Mouse (Mus musculus) liver, adult 2 months (tissue): ENCODE measurements around the gene Rcan1. TPM values are rescaled to one million over a fixed set of nuclear protein-coding genes. Genes with fewer than 3 reads are reported as not detected.

ENCODE experiments used
- DNase-seq: peaks from one replicate; pipeline ENCODE4 v3.0.0-alpha.2; 2011; ENCODE audit warnings: low read depth, low spot score; ENCODE audit errors: extremely low read depth
- H3K27ac ChIP-seq: fragments of 200-500 bp; replicated peaks from 2 replicates; pipeline ENCODE4 v1.5.1; 2012; ENCODE audit warnings: low read depth, mild to moderate bottlenecking, control low read depth, inconsistent platforms, low read length; ENCODE audit not compliant: insufficient read depth
- H3K27me3 ChIP-seq: fragments of 200-500 bp; 2 replicates; pipeline ENCODE4 v1.6.1; 2012; ENCODE audit warnings: mild to moderate bottlenecking, moderate library complexity, low read length, inconsistent platforms; ENCODE audit not compliant: control insufficient read depth, insufficient read depth
- H3K36me3 ChIP-seq: fragments of 200-500 bp; 2 replicates; pipeline ENCODE4 v1.6.1; 2012; ENCODE audit warnings: low read length, inconsistent platforms; ENCODE audit not compliant: control insufficient read depth, insufficient read depth
- H3K4me1 ChIP-seq: fragments of 200-500 bp; 2 replicates; pipeline ENCODE4 v1.6.1; 2011; ENCODE audit warnings: low read length; ENCODE audit not compliant: control insufficient read depth, insufficient read depth
- H3K4me3 ChIP-seq: fragments of 200-500 bp; 2 replicates; pipeline ENCODE4 v1.5.1; 2011; ENCODE audit warnings: low read depth, mild to moderate bottlenecking, control low read depth, low read length, moderate library complexity; ENCODE audit not compliant: insufficient read depth
- H3K79me2 ChIP-seq: fragments of 200-500 bp; 2 replicates; pipeline ENCODE4 v1.6.1; 2012; ENCODE audit warnings: inconsistent platforms, mild to moderate bottlenecking, low read length, moderate library complexity; ENCODE audit not compliant: control insufficient read depth, insufficient read depth
- H3K9ac ChIP-seq: fragments of 200-500 bp; 2 replicates; pipeline ENCODE4 v1.6.1; 2012; ENCODE audit warnings: low read depth, mild to moderate bottlenecking, control low read depth, inconsistent platforms, low read length
- CTCF ChIP-seq: fragments of 200-500 bp; IDR thresholded peaks from 2 replicates; pipeline ENCODE4 v1.5.1; 2011; ENCODE audit warnings: low read depth, low read length, control low read depth
- POLR2A ChIP-seq: fragments of 200-500 bp; IDR thresholded peaks from 2 replicates; pipeline ENCODE4 v1.6.1; 2011; ENCODE audit warnings: low read length, control low read depth; ENCODE audit not compliant: insufficient read depth; ENCODE audit errors: extremely low read depth
- WGBS: fragments of 180-500 bp; shearing (Covaris S2); methylation state at CpG from one replicate; pipeline ENCODE4 v1.1.7; 2018; 5-methylcytosine and 5-hydroxymethylcytosine counted together
- polyA plus RNA-seq: library from polyadenylated mRNA; depleted of rRNA; stranded (reverse); fragments of >200 nt; gene quantifications from 2 replicates; pipeline ENCODE4 v1.2.3, GENCODE M21; 2012
- total RNA-seq: library from RNA; depleted of rRNA; stranded (reverse); fragments of >200 nt; gene quantifications from 2 replicates; pipeline ENCODE4 v1.2.3, GENCODE M21; 2014

The Rcan1 gene
- total and polyA plus RNA-seq, 2 experiments: 7.8 to 12.8 TPM

DNA sequence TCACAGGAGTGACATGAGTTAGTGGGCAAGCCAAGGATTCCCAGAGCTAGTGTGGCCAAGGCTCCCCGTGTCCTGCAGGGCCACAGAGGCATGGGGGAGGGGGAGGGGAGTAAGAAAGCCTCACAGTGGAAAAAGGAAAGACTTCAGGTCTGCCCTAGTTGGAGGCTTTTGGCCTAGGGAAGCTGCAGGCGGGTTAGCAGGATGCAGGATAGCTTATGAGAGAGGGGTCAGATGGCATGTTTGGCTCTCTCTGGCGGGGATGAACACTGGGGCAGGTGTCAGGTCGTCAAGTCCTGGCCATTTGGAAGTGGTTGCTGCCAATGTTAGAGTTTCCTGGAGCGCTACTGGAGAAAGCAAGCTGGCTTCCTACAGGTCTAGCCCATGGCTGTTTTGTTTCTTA is 99.0 kb downstream of the Rcan1 start:
- 52% methylated on average over 5 of the region's 5 CpGs for WGBS
- H3K4me1 ChIP-seq: no peaks in the 10 kb centered on the region
- H3K79me2 ChIP-seq: no peaks in the 10 kb centered on the region
- H3K36me3 ChIP-seq: no peaks in the 10 kb centered on the region
- no peak for DNase-seq
- H3K27ac ChIP-seq: no peak overlapping the region
- H3K9ac ChIP-seq: no peak overlapping the region
- no peaks in the 10 kb centered on the region for H3K27me3 ChIP-seq
- TF ChIP-seq POLR2A: no peak
- no peak for TF ChIP-seq CTCF
- no peak overlapping the region for H3K4me3 ChIP-seq

DNA sequence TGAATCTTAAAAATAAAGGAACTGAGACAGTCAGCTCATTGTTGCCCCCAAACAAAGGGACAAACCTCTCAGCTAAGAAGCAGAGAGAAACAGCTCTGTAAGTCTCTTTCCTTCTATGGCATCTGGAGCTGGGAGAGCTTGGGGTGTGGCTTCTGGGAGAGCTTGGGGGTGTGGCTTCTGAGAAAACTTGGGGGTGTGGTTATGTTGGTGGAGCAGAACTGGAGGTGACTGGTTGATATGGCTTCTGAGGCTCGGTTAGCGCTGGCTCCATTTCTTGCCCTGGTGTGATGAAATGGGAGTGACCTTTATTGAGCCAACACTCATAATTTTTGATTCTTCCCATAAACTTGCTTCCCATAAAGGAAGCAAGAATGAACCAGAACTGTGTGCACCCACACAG is 101.4 kb downstream of the Rcan1 start:
- Histone ChIP-seq H3K4me1 (no peaks in the 10 kb centered on the region), H3K4me3 (no peak overlapping the region), H3K27me3 (no peaks in the 10 kb centered on the region), H3K27ac (no peak overlapping the region), H3K36me3 (no peaks in the 10 kb centered on the region), H3K79me2 (no peaks in the 10 kb centered on the region), H3K9ac (no peak overlapping the region)
- peak; percentile 51 for DNase-seq
- TF ChIP-seq POLR2A: no peak
- TF ChIP-seq CTCF: no peak
- WGBS: 27% methylated on average over 2 of the region's 2 CpGs

DNA sequence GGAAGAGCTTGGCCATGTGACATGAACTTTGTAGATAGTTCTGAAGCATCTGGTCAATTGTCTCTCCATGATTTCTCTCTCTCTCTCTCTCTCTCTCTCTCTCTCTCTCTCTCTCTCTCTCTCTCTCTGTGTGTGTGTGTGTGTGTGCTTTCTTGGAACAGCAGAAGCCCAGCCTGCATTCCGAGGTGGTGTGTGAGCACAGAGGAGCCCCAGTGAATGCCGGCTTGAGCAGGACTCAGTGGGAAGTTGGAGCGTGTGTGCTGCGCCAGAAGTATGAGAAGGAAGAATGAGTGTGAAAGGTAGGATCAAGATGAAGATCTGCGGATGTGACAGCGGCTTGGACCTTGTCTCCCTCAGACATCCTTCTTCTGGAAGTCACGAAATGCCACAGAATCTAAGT is 105.2 kb downstream of the Rcan1 start:
- Histone ChIP-seq H3K4me1 (no peaks in the 10 kb centered on the region), H3K27ac (no peak overlapping the region), H3K9ac (no peak overlapping the region), H3K36me3 (no peaks in the 10 kb centered on the region), H3K27me3 (no peaks in the 10 kb centered on the region), H3K4me3 (no peak overlapping the region), H3K79me2 (no peaks in the 10 kb centered on the region)
- no peak for TF ChIP-seq CTCF
- TF ChIP-seq POLR2A: no peak
- no peak for DNase-seq
- 78% methylated on average over 7 of the region's 7 CpGs for WGBS

DNA sequence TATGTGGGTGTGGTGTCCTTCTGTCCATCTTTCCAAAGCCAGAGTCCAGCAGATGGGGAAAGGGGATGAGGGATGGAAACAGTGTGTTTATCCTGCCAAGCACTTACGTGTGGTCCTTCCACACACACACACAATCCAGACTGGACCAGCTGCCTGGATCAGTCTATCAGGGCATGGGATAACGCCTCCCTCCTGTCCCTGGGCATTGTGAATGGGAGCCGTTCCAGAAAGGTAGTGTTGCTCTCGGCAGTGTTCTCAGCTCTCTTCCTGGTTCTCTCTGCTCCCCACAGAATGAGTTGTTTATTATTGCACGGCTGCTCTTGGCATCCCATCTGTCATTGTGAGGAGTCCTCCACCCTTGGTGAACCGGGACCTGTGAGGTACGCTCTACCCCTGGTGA is 110.0 kb downstream of the Rcan1 start:
- peaks cover 5% of the 10 kb centered on the region; the same call in 1 of the 2 replicates for H3K27me3 ChIP-seq
- H3K4me1 ChIP-seq: no peaks in the 10 kb centered on the region
- no peaks in the 10 kb centered on the region for H3K79me2 ChIP-seq
- H3K9ac ChIP-seq: no peak overlapping the region
- TF ChIP-seq POLR2A: no peak
- TF ChIP-seq CTCF: no peak
- no peak overlapping the region for H3K27ac ChIP-seq
- DNase-seq: no peak
- no peaks in the 10 kb centered on the region for H3K36me3 ChIP-seq
- no peak overlapping the region for H3K4me3 ChIP-seq
- 83% methylated on average over 7 of the region's 7 CpGs for WGBS

DNA sequence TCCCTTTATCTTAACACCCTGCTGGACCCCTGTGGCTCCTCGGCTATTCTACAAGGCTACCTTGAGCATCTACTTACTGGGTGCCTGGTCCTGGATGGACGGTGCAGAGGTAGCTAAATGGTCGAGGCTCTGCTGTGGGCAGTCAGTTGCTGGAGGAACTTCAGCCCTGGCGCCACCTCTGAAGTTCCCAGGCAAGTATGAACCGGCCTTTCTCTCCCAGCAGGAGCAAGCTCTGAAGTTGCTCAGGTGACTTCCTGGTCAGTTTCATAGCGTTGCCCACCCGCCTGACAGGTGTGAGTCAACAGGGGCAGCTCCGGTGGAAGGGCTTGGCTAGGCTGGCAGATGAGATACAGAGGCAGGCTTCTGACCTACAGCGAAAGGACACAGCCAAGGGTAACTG is 111.4 kb downstream of the Rcan1 start, which contains the start of gene Kcne1:
Gene Kcne1 (minus strand): TSS at position 240 of the 400 bp plus-strand sequence.
- Histone ChIP-seq H3K27me3 (peaks cover 5% of the 10 kb centered on the region; the same call in 1 of the 2 replicates), H3K4me1 (no peaks in the 10 kb centered on the region), H3K4me3 (no peak within 1 kb of the TSS), H3K9ac (no peak within 1 kb of the TSS), H3K27ac (no peak within 1 kb of the TSS), H3K79me2 (no peaks in the 10 kb centered on the region), H3K36me3 (no peaks in the 10 kb centered on the region)
- TF ChIP-seq CTCF (no peak), POLR2A (no peak)
- 37% methylated on average over 9 of the region's 9 CpGs for WGBS
- DNase-seq: no peak

DNA sequence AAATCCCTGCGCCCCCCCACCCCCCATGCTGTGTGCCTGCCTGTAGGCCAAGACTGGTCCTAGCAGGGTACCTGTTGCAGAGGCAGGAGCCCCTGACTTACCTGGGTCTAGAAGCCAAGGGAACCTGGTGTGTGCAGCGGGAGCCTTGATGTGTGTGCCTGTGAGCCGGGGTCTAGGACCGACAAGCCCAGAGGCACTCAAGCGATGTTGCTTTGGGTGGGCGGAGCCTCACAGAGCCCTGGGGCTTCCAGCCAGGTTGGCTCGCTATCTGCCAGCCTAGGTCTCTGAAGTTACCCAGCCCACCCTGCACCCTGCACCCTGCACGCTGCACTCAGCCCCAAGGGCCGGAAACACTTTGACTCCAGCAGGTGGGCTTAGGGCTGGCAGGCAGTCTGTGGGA is 111.9 kb downstream of the Rcan1 start:
- no peaks in the 10 kb centered on the region for H3K4me1 ChIP-seq
- 29% methylated on average over 9 of the region's 9 CpGs for WGBS
- H3K4me3 ChIP-seq: no peak overlapping the region
- H3K79me2 ChIP-seq: no peaks in the 10 kb centered on the region
- DNase-seq: no peak
- peaks cover 5% of the 10 kb centered on the region; the same call in 1 of the 2 replicates for H3K27me3 ChIP-seq
- no peaks in the 10 kb centered on the region for H3K36me3 ChIP-seq
- TF ChIP-seq POLR2A (no peak), CTCF (no peak)
- H3K9ac ChIP-seq: no peak overlapping the region
- H3K27ac ChIP-seq: no peak overlapping the region
